Mouse (Mus musculus) midbrain, embryonic 12.5 days (tissue): ENCODE measurements around the gene Lenep. TPM values are rescaled to one million over a fixed set of nuclear protein-coding genes. Genes with fewer than 3 reads are reported as not detected.

ENCODE experiments used
- ATAC-seq: fragments of 200-750 bp; cut with Nextera tagmentation; 2 replicates; pipeline ENCODE4 v1.8.0; 2017; ENCODE audit warnings: low read depth, moderate TSS enrichment, moderate library complexity; ENCODE audit not compliant: low FRiP score
- H3K27ac ChIP-seq: fragments of 300-500 bp; sonication (generic); replicated peaks from 2 replicates; pipeline ENCODE4 v1.5.1; 2016; ENCODE audit warnings: mild to moderate bottlenecking
- H3K27me3 ChIP-seq: fragments of 300-500 bp; sonication (generic); 2 replicates; pipeline ENCODE4 v1.6.1; 2016; ENCODE audit warnings: mild to moderate bottlenecking
- H3K36me3 ChIP-seq: fragments of 300-500 bp; sonication (generic); 2 replicates; pipeline ENCODE4 v1.6.1; 2016
- H3K4me1 ChIP-seq: fragments of 300-500 bp; sonication (generic); 2 replicates; pipeline ENCODE4 v1.6.1; 2016
- H3K4me2 ChIP-seq: fragments of 300-500 bp; sonication (generic); replicated peaks from 2 replicates; pipeline ENCODE4 v1.6.1; 2016; ENCODE audit warnings: mild to moderate bottlenecking, moderate library complexity
- H3K4me3 ChIP-seq: fragments of 300-500 bp; sonication (generic); 2 replicates; pipeline ENCODE4 v1.5.1; 2016; ENCODE audit warnings: mild to moderate bottlenecking
- H3K9ac ChIP-seq: fragments of 300-500 bp; sonication (generic); replicated peaks from 2 replicates; pipeline ENCODE4 v1.6.1; 2016; ENCODE audit warnings: mild to moderate bottlenecking, moderate library complexity
- H3K9me3 ChIP-seq: fragments of 300-500 bp; sonication (generic); 2 replicates; pipeline ENCODE4 v1.6.1; 2016; ENCODE audit warnings: mild to moderate bottlenecking
- WGBS: fragments of 180-500 bp; shearing (Covaris S2); methylation state at CpG from one replicate; pipeline ENCODE4 v1.1.7; 2016; 5-methylcytosine and 5-hydroxymethylcytosine counted together
- polyA plus RNA-seq: library from polyadenylated mRNA; unstranded; fragments of >200 nt; fragmentation: Nextera tagmentation; extraction: Ambion mirVana; gene quantifications from 2 replicates; pipeline ENCODE4 v1.2.1, GENCODE M21; 2016

The Lenep gene
- polyA plus RNA-seq, 1 experiment from 2014 or later, result 1.5 TPM

DNA sequence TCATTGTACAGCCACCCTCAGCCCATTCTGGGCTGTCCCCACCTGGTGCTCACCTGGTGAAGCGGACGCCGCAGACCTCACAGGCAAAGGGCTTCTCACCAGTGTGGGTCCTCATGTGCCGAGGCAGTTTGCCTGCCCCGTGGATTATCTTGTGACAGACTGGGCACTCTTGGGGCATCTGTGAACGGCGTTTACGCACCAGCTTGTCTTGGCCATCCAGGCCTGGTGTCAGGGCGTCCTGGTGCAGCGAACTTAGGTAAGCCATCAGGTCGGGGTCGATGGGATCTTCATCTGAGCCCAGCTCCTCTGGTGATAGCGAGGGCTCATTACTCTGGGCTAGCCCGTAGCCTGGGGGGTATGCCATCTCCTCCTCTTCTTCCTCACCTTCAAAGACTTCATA, 22.3 kb downstream of the Lenep start:
- no peak overlapping the region for H3K4me3 ChIP-seq
- no peaks in the 10 kb centered on the region for H3K36me3 ChIP-seq
- H3K27me3 ChIP-seq, result peaks cover 2% of the 10 kb centered on the region; the same call in 1 of the 2 replicates
- H3K9ac ChIP-seq, result no peak overlapping the region
- 94% methylated on average over 14 of the region's 14 CpGs for WGBS
- no peak for ATAC-seq
- H3K27ac ChIP-seq, result no peak overlapping the region
- H3K4me2 ChIP-seq, result no peak overlapping the region
- H3K4me1 ChIP-seq, result peaks cover 24% of the 10 kb centered on the region
- no peaks in the 10 kb centered on the region for H3K9me3 ChIP-seq

DNA sequence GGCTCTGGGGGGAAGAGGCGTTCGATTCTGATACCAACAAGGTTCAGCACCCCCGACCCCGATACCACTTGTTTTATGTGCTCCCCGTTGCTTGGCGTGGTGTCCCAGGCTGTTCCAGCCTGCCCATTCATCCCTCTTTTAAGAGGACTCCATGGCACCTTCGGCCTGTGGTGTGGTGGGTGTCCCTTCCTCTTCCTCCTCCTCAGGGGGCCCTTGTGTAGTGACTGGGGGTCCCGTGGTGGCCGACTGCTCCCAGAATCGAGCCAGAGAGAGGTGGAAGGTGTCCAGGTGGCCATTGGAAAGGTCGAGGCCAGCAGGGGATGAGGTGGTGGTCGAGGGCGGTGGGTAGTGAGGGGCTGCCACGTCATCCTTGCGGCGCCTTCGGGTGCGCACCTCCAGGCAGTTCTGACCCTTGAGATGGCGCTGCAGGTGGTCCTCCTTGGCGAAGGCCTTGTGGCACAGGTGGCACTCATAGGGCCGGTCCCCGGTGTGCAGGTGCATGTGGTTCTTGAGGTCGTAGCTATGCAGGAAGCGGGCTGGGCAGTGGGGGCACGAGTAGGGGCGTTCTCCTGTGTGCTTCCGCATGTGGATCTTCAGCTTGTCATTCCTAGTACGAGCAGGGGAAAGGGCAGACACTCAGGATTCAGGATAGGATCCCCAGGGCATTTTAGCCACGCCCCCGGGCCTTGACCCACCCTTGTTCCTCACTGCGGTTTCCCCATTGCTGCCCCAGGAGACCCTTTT, 23.0 kb downstream of the Lenep start:
- Histone ChIP-seq H3K4me3 (no peak overlapping the region), H3K27me3 (peaks cover 2% of the 10 kb centered on the region; the same call in 1 of the 2 replicates), H3K27ac (no peak overlapping the region), H3K9ac (no peak overlapping the region), H3K4me2 (no peak overlapping the region), H3K36me3 (no peaks in the 10 kb centered on the region), H3K9me3 (no peaks in the 10 kb centered on the region), H3K4me1 (peaks cover 17% of the 10 kb centered on the region)
- ATAC-seq, result no peak
- WGBS, result 90% methylated on average over 31 of the region's 31 CpGs

DNA sequence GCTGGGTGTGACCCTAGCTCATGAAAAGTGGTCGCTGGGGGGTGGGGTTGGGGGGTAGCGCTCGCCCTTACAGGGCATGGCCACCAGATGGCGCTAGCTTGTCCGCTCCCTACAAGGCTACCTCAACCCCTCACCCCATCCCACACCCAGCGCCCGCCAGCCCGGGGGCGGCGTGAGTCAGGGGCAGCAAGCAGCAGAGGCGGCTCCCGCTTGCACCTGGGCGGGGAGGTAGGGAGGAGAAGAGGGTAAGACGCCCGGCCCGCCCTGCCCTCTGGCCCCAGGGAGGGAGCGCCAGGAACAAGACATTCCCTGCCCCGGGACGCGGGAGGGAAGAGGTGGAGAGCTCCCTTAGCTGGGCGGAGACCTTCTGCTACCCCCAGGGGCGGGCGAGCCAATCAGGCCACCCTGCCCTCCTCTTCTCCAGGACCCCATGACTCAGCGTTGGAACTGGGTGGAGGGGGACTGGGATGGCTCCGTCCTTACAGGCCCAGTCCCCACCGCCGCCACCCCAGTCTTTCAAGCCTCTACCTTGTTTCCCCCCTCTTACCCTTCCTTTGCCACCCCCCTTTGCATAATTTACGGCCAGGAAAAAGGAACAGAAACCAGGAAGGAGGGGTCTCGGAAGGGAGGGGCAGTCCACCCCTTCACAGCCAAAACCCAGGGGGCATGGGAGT, 24.1 kb downstream of the Lenep start:
- 1% methylated on average over 29 of the region's 29 CpGs for WGBS
- Histone ChIP-seq H3K4me1 (peaks cover 15% of the 10 kb centered on the region), H3K4me2 (peak overlapping the region; percentile 89), H3K27ac (peak overlapping the region; percentile 67), H3K27me3 (0 out of 2 replicates have a peak, but pooled peaks cover 2% of the 10 kb centered on the region), H3K36me3 (no peaks in the 10 kb centered on the region), H3K4me3 (peak overlapping the region; percentile 59), H3K9ac (peak overlapping the region; percentile 80), H3K9me3 (no peaks in the 10 kb centered on the region)
- ATAC-seq, result peak; percentile 87

- Histone ChIP-seq H3K27me3 (0 out of 2 replicates have a peak, but pooled peaks cover 2% of the 10 kb centered on the region), H3K9ac (no peak overlapping the region), H3K4me3 (peak overlapping the region; percentile 59; the same call in 1 of the 2 replicates), H3K9me3 (no peaks in the 10 kb centered on the region), H3K4me2 (peak overlapping the region; percentile 89; the same call in 1 of the 2 replicates), H3K27ac (no peak overlapping the region), H3K4me1 (peaks cover 15% of the 10 kb centered on the region), H3K36me3 (no peaks in the 10 kb centered on the region)
- ATAC-seq, result no peak; the same call in 1 of the 2 replicates
- 65% methylated on average over 4 of the region's 4 CpGs for WGBS
These were observed 24.8 kb downstream of the Lenep start for GRCm38 (mm10) chr3:89377831-89378230.

GRCm38 (mm10) chr3:89373581-89374231, 28.9 kb downstream of the Lenep start:
- no peaks in the 10 kb centered on the region for H3K9me3 ChIP-seq
- ATAC-seq, result no peak
- H3K4me1 ChIP-seq, result peaks cover 10% of the 10 kb centered on the region
- H3K36me3 ChIP-seq, result no peaks in the 10 kb centered on the region
- H3K27me3 ChIP-seq, result peaks cover 6% of the 10 kb centered on the region; the same call in 1 of the 2 replicates
- 41% methylated on average over 5 of the region's 5 CpGs for WGBS
- H3K4me3 ChIP-seq, result no peak overlapping the region
- no peak overlapping the region for H3K9ac ChIP-seq
- no peak overlapping the region for H3K27ac ChIP-seq
- H3K4me2 ChIP-seq, result no peak overlapping the region

- WGBS, result 75% methylated on average over 11 of the region's 11 CpGs
- no peaks in the 10 kb centered on the region for H3K4me1 ChIP-seq
- no peaks in the 10 kb centered on the region for H3K9me3 ChIP-seq
- peaks cover 26% of the 10 kb centered on the region; the same call in 1 of the 2 replicates for H3K27me3 ChIP-seq
- no peak overlapping the region for H3K4me2 ChIP-seq
- H3K4me3 ChIP-seq, result no peak overlapping the region
- no peak for ATAC-seq
- no peak overlapping the region for H3K9ac ChIP-seq
- no peak overlapping the region for H3K27ac ChIP-seq
- H3K36me3 ChIP-seq, result no peaks in the 10 kb centered on the region
These were observed 35.3 kb downstream of the Lenep start for GRCm38 (mm10) chr3:89367338-89367737.

GRCm38 (mm10) chr3:89365486-89366414, 36.8 kb downstream of the Lenep start:
- Histone ChIP-seq H3K4me1 (no peaks in the 10 kb centered on the region), H3K9me3 (no peaks in the 10 kb centered on the region), H3K27ac (no peak overlapping the region), H3K4me2 (no peak overlapping the region), H3K9ac (no peak overlapping the region), H3K4me3 (no peak overlapping the region), H3K27me3 (peaks cover 25% of the 10 kb centered on the region; the same call in 1 of the 2 replicates), H3K36me3 (no peaks in the 10 kb centered on the region)
- ATAC-seq, result no peak
- 73% methylated on average over 20 of the region's 20 CpGs for WGBS

DNA sequence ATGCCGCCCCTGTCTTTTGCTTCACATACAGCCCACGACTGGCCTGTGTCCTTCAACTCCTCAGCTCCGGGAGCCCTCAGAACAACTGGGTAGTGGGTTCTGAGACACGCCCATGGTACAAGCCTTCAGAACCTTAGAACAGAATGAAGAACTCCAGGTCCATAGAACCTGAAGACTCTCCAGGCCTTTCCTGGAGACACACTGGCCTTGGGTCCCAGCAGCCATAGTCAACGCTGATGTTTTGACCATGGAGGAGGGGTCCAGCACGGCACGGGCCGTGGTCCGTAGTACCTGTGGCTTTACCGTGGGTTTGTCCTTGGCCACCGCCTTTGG, 37.5 kb downstream of the Lenep start, which contains the start of gene Dcst1:
TSS of gene Dcst1 (minus strand) at position 101 of the 333 bp plus-strand sequence.
- Histone ChIP-seq H3K27me3 (0 out of 2 replicates have a peak, but pooled peaks cover 20% of the 10 kb centered on the region), H3K4me1 (no peaks in the 10 kb centered on the region), H3K36me3 (no peaks in the 10 kb centered on the region), H3K4me3 (no peak within 1 kb of the TSS), H3K27ac (no peak within 1 kb of the TSS), H3K9ac (no peak within 1 kb of the TSS), H3K4me2 (no peak within 1 kb of the TSS), H3K9me3 (no peaks in the 10 kb centered on the region)
- 80% methylated on average over 11 of the region's 11 CpGs for WGBS
- no peak for ATAC-seq

- 54% methylated on average over 8 of the region's 8 CpGs for WGBS
- H3K4me3 ChIP-seq, result no peak overlapping the region
- no peak overlapping the region for H3K4me2 ChIP-seq
- no peak for ATAC-seq
- H3K36me3 ChIP-seq, result no peaks in the 10 kb centered on the region
- H3K27ac ChIP-seq, result no peak overlapping the region
- no peaks in the 10 kb centered on the region for H3K4me1 ChIP-seq
- no peak overlapping the region for H3K9ac ChIP-seq
- H3K9me3 ChIP-seq, result no peaks in the 10 kb centered on the region
- H3K27me3 ChIP-seq, result 0 out of 2 replicates have a peak, but pooled peaks cover 20% of the 10 kb centered on the region
These were observed 38.0 kb downstream of the Lenep start for GRCm38 (mm10) chr3:89364631-89365030.

DNA sequence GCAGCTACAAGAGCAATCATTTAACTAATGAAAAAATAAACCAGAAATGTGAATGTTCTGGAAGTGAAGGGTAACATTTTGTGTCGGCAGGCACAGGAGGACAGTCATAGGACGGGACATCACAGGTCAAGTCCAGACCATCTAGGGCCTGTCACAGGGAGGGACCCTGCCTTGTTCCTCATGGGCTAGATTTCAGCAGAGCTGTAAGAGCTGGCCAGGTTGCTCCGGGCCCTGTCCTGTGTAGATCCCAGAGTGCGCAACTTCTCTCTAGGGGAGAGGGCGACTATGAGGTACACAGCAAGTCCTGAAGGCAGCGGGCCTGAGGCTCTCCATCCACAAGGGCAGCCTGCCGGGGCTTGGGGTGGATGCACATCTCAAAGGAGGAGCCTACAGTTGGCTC, 40.9 kb downstream of the Lenep start, which contains the start of gene Dcst2:
TSS of gene Dcst2 (plus strand) at position 301 of the 400 bp plus-strand sequence.
- Histone ChIP-seq H3K27me3 (peaks cover 22% of the 10 kb centered on the region; the same call in 1 of the 2 replicates), H3K4me1 (no peaks in the 10 kb centered on the region), H3K4me2 (no peak within 1 kb of the TSS), H3K9ac (no peak within 1 kb of the TSS), H3K9me3 (no peaks in the 10 kb centered on the region), H3K36me3 (no peaks in the 10 kb centered on the region), H3K27ac (no peak within 1 kb of the TSS), H3K4me3 (no peak within 1 kb of the TSS)
- ATAC-seq, result no peak
- WGBS, result 86% methylated on average over 7 of the region's 7 CpGs

- Histone ChIP-seq H3K4me1 (no peaks in the 10 kb centered on the region), H3K36me3 (no peaks in the 10 kb centered on the region), H3K27me3 (peaks cover 23% of the 10 kb centered on the region), H3K27ac (no peak overlapping the region), H3K9me3 (no peaks in the 10 kb centered on the region), H3K4me3 (no peak overlapping the region), H3K4me2 (no peak overlapping the region), H3K9ac (no peak overlapping the region)
- WGBS, result 81% methylated on average over 3 of the region's 3 CpGs
- ATAC-seq, result no peak
These were observed 42.4 kb downstream of the Lenep start for GRCm38 (mm10) chr3:89360237-89360636.
